Comparison of ENCODE assay signal across 9 mouse cellular contexts in the genomic region with DNA sequence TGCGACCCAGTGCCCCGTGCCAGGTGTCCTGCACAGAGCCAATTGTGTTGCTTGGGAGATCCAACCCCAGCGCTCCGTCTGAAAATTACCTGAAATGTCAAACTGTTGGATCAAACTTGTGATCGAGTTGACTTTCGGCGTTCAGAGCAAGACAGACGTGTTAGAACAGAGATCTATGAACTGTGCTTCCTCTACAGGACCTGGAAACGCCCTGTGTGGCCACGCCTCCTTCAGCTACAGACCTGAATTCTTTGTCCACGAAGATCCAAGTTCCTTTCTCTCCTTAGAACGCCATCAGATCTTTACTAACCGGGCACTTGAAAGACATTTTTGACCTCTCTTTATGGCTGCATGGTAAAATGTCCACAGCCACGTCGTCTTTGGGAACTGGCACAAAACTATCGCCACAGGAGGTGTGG. TPM values are rescaled to one million over a fixed set of nuclear protein-coding genes. Genes with fewer than 3 reads are reported as not detected.
DNase-seq lines count a peak whose midpoint lies in the region; ATAC-seq and TF ChIP-seq lines count a peak whose summit lies in the region.
"Had no signal": no experiment of that assay in that cellular context is flagged by ENCODE, and none has a peak within 500 bp of the region (broad histone marks: within the 10 kb centered on the region; RNA-seq: fewer than 3 reads in every experiment).

TSS of gene Osmr (minus strand) at position 369 of the 419 bp plus-strand sequence.

- no peak for ATAC-seq in CD4-positive, CD25-positive, alpha-beta regulatory T cell, adult 4 months
- ATAC-seq in Patski = peak; percentile 24
- ATAC-seq in heart, postnatal 0 days (ENCODE audit: insufficient read depth, low read depth) = peak; percentile 47; the same call in 1 of the 2 replicates
- ATAC-seq in liver, embryonic 14.5 days (ENCODE audit: insufficient read depth) = no peak

- in situ Hi-C loops in Patski (cut with MboI; ENCODE audit: low pct_unique_long_range_greater_than_20kb) = no loop called here

- H3K4me3 ChIP-seq in heart, postnatal 0 days (ENCODE audit: low read depth, low read length) = peak within 1 kb of the TSS; percentile 76
- peak within 1 kb of the TSS; percentile 21 to 33 for H3K4me3 ChIP-seq in liver, embryonic 14.5 days (ENCODE audit: insufficient read depth in 1 of 2, low read depth in 2 of 2, low read length in 2 of 2)

- H3K4me2 ChIP-seq in heart, postnatal 0 days (ENCODE audit: low read depth, low read length) = peak within 1 kb of the TSS; percentile 96
- H3K4me2 ChIP-seq in liver, embryonic 14.5 days (ENCODE audit: low read depth) = peak within 1 kb of the TSS; percentile 54

- TF ChIP-seq EP300 in heart, postnatal 0 days (IDR thresholded peaks at IDR 0.05; ENCODE audit: low read depth) = no peak
- TF ChIP-seq EP300 in liver, embryonic 14.5 days (IDR thresholded peaks at IDR 0.05; ENCODE audit: low read depth) = no peak

- peak; percentile 7 for DNase-seq in CD4-positive, CD25-positive, alpha-beta regulatory T cell, adult 2 months (ENCODE audit: low read depth, low spot score)
- no peak for DNase-seq in Patski (ENCODE audit: low read depth, low spot score)
- peak; percentile 27 for DNase-seq in heart, postnatal 0 days (ENCODE audit: low spot score)
- no peak for DNase-seq in liver, embryonic 14.5 days (ENCODE audit: low read depth in 3 of 3, low spot score in 3 of 3)
- DNase-seq in splenic B cell, adult 2 months (ENCODE audit: low read depth, low spot score) = peak; percentile 9
- DNase-seq in cerebellum, postnatal 25 days = no peak
- no peak for DNase-seq in cerebellum, adult 9-11 months

- CTCF ChIA-PET in Patski (lab: Charles Lee) = interaction anchor here (2.0 kb wide), 1 partner anchor 8 kb away, joined by 9 read pairs; no protein-coding TSS in a partner anchor

- H3K36me3 ChIP-seq in heart, postnatal 0 days (replicated peaks; ENCODE audit: control insufficient read depth, insufficient read depth, low read length) = no peaks in the 10 kb centered on the region
- H3K36me3 ChIP-seq in liver, embryonic 14.5 days (replicated peaks; ENCODE audit: control insufficient read depth, insufficient read depth, low read depth) = no peaks in the 10 kb centered on the region
- H3K36me3 ChIP-seq in splenic B cell, adult 2 months (ENCODE audit: control insufficient read depth, insufficient read depth, low read length, poor library complexity, severe bottlenecking) = no peaks in the 10 kb centered on the region

- POLR2A ChIA-PET in Patski (lab: Charles Lee) = interaction anchor here (1.4 to 2.1 kb wide), 2 partner anchors 9 to 15 kb away, joined by 7 to 8 read pairs; no protein-coding TSS in a partner anchor

- no peaks in the 10 kb centered on the region for H3K27me3 ChIP-seq in Patski
- H3K27me3 ChIP-seq in heart, postnatal 0 days (ENCODE audit: control insufficient read depth, insufficient read depth, low read length) = no peaks in the 10 kb centered on the region
- peaks cover 23% of the 10 kb centered on the region for H3K27me3 ChIP-seq in liver, embryonic 14.5 days (ENCODE audit: control insufficient read depth, insufficient read depth, low read length)
- H3K27me3 ChIP-seq in splenic B cell, adult 2 months (ENCODE audit: control insufficient read depth, insufficient read depth, low read length, poor library complexity, severe bottlenecking) = no peaks in the 10 kb centered on the region; the same call in 1 of the 2 replicates

- H3K9ac ChIP-seq in heart, postnatal 0 days (replicated peaks; ENCODE audit: low read depth, low read length) = peak within 1 kb of the TSS; percentile 77
- no peak within 1 kb of the TSS for H3K9ac ChIP-seq in liver, embryonic 14.5 days (replicated peaks)

- no peaks in the 10 kb centered on the region for H3K9me3 ChIP-seq in heart, postnatal 0 days (replicated peaks; ENCODE audit: control insufficient read depth, low read length)
- H3K9me3 ChIP-seq in liver, embryonic 14.5 days (ENCODE audit: control insufficient read depth, low read length) = no peaks in the 10 kb centered on the region

- no peak for TF ChIP-seq CTCF in Patski (IDR thresholded peaks at IDR 0.05)
- TF ChIP-seq CTCF in heart, postnatal 0 days (IDR thresholded peaks at IDR 0.05; ENCODE audit: low read depth) = no peak
- no peak for TF ChIP-seq CTCF in liver, embryonic 14.5 days (IDR thresholded peaks at IDR 0.05; ENCODE audit: low read depth)

- H3K4me1 ChIP-seq in heart, postnatal 0 days (ENCODE audit: control insufficient read depth, insufficient read depth) = peaks cover 12% of the 10 kb centered on the region; the same call in 1 of the 2 replicates
- H3K4me1 ChIP-seq in liver, embryonic 14.5 days (replicated peaks; ENCODE audit: control insufficient read depth in 2 of 2, insufficient read depth in 2 of 2, low read length in 1 of 2) = 0 out of 4 replicates have a peak, but pooled peaks cover 0 to 3% of the 10 kb centered on the region in 2 experiments

- WGBS in heart, postnatal 0 days = 5% methylated on average over 16 of the region's 16 CpGs
- 7% methylated on average over 16 of the region's 16 CpGs for WGBS in liver, embryonic 14.5 days (ENCODE audit: insufficient replicate concordance)

- H3K27ac ChIP-seq in heart, postnatal 0 days (ENCODE audit: low read depth) = peak within 1 kb of the TSS; percentile 73
- H3K27ac ChIP-seq in liver, embryonic 14.5 days = no peak within 1 kb of the TSS
- H3K27ac ChIP-seq: macrophage had no signal

RNA-seq across cellular contexts. Expression of gene Osmr, which starts in this region (rescaled TPM):
- not detected for polyA plus RNA-seq in CD4-positive, CD25-positive, alpha-beta regulatory T cell, adult 4 months (2017; shearing (Covaris generic))
- 92.0 TPM for polyA plus RNA-seq in Patski (2021)
- 5.5 and 12.4 TPM in 2 replicates for total RNA-seq in heart, postnatal 0 days (2014; rRNA removed; ENCODE audit: low replicate concordance)
- 2.5 and 2.6 TPM in 2 replicates for polyA plus RNA-seq in heart, postnatal 0 days (2015; fragmentation: Nextera tagmentation; extraction: Ambion mirVana)
- polyA plus RNA-seq in liver, embryonic 14.5 days (2012; rRNA removed) = 0.06 and 0.17 TPM in 2 replicates
- 0.13 and 0.28 TPM in 2 replicates for polyA plus RNA-seq in liver, embryonic 14.5 days (2014; fragmentation: Nextera tagmentation; extraction: Ambion mirVana)
- polyA plus RNA-seq: macrophage had no signal

Comparison
In these comparisons a context has a peak if more than half of its experiments do, and no peak if none do; other contexts are left out.
1. RNA of gene Osmr (polyA plus RNA-seq): 92.0 TPM in Patski (single experiment); 2.5 to 2.6 TPM in heart, postnatal 0 days, 0.06 to 0.28 TPM in liver, embryonic 14.5 days and not detected in CD4-positive, CD25-positive, alpha-beta regulatory T cell, adult 4 months; every median in the first group is over 10 times any median in the second.
2. DNase-seq: peak in CD4-positive, CD25-positive, alpha-beta regulatory T cell, adult 2 months (single experiment), heart, postnatal 0 days (single experiment) and splenic B cell, adult 2 months (single experiment); none in Patski (single experiment), liver, embryonic 14.5 days (0 of 3), cerebellum, postnatal 25 days (0 of 2) and cerebellum, adult 9-11 months (single experiment).
3. ATAC-seq: peak in Patski (single experiment) and heart, postnatal 0 days (single experiment); none in CD4-positive, CD25-positive, alpha-beta regulatory T cell, adult 4 months (single experiment) and liver, embryonic 14.5 days (single experiment).